Mouse (Mus musculus) intestine, postnatal 0 days (tissue): ENCODE data around the gene Rbl1. TPM values are rescaled to one million over a fixed set of nuclear protein-coding genes. Genes with fewer than 3 reads are reported as not detected.
"Not testable (repeated sequence)": the region's sequence is repeated elsewhere in the genome, so short reads cannot be mapped to it uniquely, and the experiment has no call there.

ENCODE experiments used
- ATAC-seq: fragments of 200-750 bp; cut with Nextera tagmentation; 2 replicates; pipeline ENCODE4 v1.8.0; 2017; ENCODE audit warnings: mild to moderate bottlenecking, moderate TSS enrichment, moderate library complexity
- H3K27ac ChIP-seq: fragments of 300-500 bp; sonication (generic); 2 replicates; pipeline ENCODE4 v1.5.1; 2014; ENCODE audit warnings: mild to moderate bottlenecking, low read depth, low read length, moderate library complexity
- H3K27me3 ChIP-seq: fragments of 300-500 bp; sonication (generic); replicated peaks from 2 replicates; pipeline ENCODE4 v1.6.1; 2014; ENCODE audit warnings: low read length, mixed read lengths; ENCODE audit not compliant: control insufficient read depth, insufficient read depth
- H3K36me3 ChIP-seq: fragments of 300-500 bp; sonication (generic); 2 replicates; pipeline ENCODE4 v1.6.1; 2014; ENCODE audit warnings: mild to moderate bottlenecking, moderate library complexity; ENCODE audit not compliant: control insufficient read depth, insufficient read depth
- H3K4me1 ChIP-seq: fragments of 300-500 bp; sonication (generic); replicated peaks from 2 replicates; pipeline ENCODE4 v1.6.1; 2014; ENCODE audit warnings: antibody characterized with exemption, low read length, mixed read lengths; ENCODE audit not compliant: control insufficient read depth, insufficient read depth
- H3K4me2 ChIP-seq: fragments of 300-500 bp; sonication (generic); replicated peaks from 2 replicates; pipeline ENCODE4 v1.6.1; 2014; ENCODE audit warnings: low read depth, mild to moderate bottlenecking, moderate library complexity
- H3K4me3 ChIP-seq: fragments of 300-500 bp; sonication (generic); 2 replicates; pipeline ENCODE4 v1.5.1; 2014; ENCODE audit warnings: low read depth, low read length
- H3K9ac ChIP-seq: fragments of 300-500 bp; sonication (generic); 2 replicates; pipeline ENCODE4 v1.6.1; 2014; ENCODE audit warnings: mild to moderate bottlenecking, low read depth, low read length
- H3K9me3 ChIP-seq: fragments of 300-500 bp; sonication (generic); 2 replicates; pipeline ENCODE4 v1.6.1; 2016; ENCODE audit warnings: mixed run types; ENCODE audit not compliant: control insufficient read depth
- CTCF ChIP-seq: sonication (generic); IDR thresholded peaks from 2 replicates; pipeline ENCODE4 v1.5.1; 2016; ENCODE audit warnings: low read depth, mild to moderate bottlenecking, control low read depth, antibody characterized with exemption, moderate library complexity
- WGBS: fragments of 180-500 bp; shearing (Covaris S2); extraction: QIAGEN DNeasy Blood & Tissue Kit; methylation state at CpG from one replicate; pipeline ENCODE4 v1.1.7; 2014; 5-methylcytosine and 5-hydroxymethylcytosine counted together
- polyA plus RNA-seq: library from polyadenylated mRNA; unstranded; fragments of >200 nt; fragmentation: Nextera tagmentation; extraction: Ambion mirVana; gene quantifications from 2 replicates; pipeline ENCODE4 v1.2.1, GENCODE M21; 2015

The Rbl1 gene
- polyA plus RNA-seq, 1 experiment from 2014 or later = 9.3 TPM

DNA sequence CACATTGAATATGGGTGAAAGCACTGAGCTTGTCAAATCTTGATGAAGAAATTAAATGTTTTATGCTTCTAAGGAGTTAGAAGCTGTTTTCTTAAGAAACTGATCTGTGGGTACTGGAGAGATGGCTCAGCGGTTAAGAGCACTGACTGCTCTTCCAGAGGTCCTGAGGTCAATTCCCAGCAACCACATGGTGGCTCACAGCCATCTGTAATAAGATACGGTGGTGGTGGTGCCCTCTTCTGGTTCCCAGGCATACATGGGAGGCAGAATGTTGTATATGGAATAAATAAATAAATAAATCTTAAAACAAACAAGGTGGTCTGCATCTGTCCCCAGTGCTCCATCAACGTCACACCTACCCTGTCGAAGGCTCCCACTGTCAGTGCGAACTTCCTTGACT, 29.9 kb downstream of the Rbl1 start:
- TF ChIP-seq CTCF = peak; percentile 43
- no peaks in the 10 kb centered on the region for H3K4me1 ChIP-seq
- WGBS = 66% methylated on average over 5 of the region's 5 CpGs
- H3K4me2 ChIP-seq = no peak overlapping the region
- no peaks in the 10 kb centered on the region for H3K27me3 ChIP-seq
- H3K9ac ChIP-seq = no peak overlapping the region
- no peak overlapping the region for H3K27ac ChIP-seq
- ATAC-seq = no peak
- H3K4me3 ChIP-seq = no peak overlapping the region
- no peaks in the 10 kb centered on the region for H3K9me3 ChIP-seq
- H3K36me3 ChIP-seq = peaks cover 33% of the 10 kb centered on the region

DNA sequence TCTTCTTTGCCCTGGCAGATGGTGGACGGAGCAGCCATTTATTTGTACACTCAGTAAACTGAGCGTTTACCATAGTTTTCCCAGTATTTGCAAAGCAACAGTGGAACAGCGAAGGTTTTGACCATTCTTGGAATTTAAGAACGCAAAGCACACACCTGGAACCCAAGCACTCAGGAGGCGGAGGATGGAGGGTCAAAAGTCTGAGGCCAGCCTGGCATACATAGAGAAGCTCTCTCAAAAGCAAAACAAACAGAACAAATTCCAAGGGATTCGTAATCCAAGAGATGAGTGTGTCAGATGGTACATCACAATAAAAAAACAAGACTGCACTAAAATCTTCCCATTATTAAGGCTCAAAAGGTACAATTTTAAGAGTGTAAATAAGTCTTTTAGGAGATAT, 30.8 kb downstream of the Rbl1 start:
- Histone ChIP-seq H3K36me3 (peaks cover 33% of the 10 kb centered on the region), H3K4me1 (no peaks in the 10 kb centered on the region), H3K4me3 (no peak overlapping the region), H3K27me3 (no peaks in the 10 kb centered on the region), H3K9me3 (no peaks in the 10 kb centered on the region), H3K9ac (no peak overlapping the region), H3K4me2 (no peak overlapping the region), H3K27ac (no peak overlapping the region)
- no peak for ATAC-seq
- WGBS = 85% methylated on average over 6 of the region's 6 CpGs
- no peak for TF ChIP-seq CTCF

DNA sequence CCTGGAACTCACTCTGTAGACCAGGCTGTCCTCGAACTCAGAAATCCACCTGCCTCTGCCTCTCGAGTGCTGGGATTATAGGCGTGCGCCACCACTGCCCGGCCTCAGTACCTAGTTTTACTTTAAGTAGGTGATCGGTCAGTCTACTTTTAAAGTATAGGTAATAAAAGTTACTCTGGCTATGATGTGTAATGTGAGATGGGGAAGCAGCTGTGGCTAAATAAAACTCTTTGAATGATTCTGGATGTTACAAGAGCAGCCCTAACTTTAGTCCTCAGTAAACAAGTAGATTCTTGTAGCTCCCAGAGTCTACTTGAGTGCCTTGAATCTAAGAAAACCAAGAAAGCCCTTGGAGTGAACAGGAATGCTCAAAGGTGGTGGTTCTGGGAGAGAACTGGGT, 31.4 kb downstream of the Rbl1 start:
- no peaks in the 10 kb centered on the region for H3K4me1 ChIP-seq
- no peak overlapping the region for H3K27ac ChIP-seq
- H3K9me3 ChIP-seq = no peaks in the 10 kb centered on the region
- no peak for ATAC-seq
- 94% methylated on average over 6 of the region's 6 CpGs for WGBS
- H3K4me2 ChIP-seq = no peak overlapping the region
- no peak for TF ChIP-seq CTCF
- peaks cover 33% of the 10 kb centered on the region for H3K36me3 ChIP-seq
- H3K4me3 ChIP-seq = no peak overlapping the region
- H3K27me3 ChIP-seq = no peaks in the 10 kb centered on the region
- no peak overlapping the region for H3K9ac ChIP-seq

DNA sequence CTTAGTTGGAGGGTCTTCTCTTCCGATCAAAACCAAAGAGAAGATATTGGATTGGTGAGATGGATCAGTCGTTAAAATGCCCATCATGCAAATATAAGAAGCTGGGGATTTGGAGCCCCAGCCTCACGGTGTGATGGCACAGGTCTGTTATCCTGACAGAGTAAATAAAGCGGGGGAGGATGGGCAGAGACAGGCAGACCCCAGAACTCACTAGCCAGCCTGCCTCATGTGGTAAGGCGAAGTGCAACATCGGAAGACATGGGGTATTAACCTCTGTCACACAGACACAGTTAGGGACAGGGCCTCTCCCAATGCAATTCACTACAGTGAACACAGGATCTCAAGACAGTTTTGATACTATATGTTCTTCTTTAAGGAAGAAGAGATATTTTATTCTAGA, 33.7 kb downstream of the Rbl1 start:
- H3K27me3 ChIP-seq = no peaks in the 10 kb centered on the region
- 56% methylated on average over 6 of the region's 6 CpGs for WGBS
- ATAC-seq = no peak
- peaks cover 45% of the 10 kb centered on the region for H3K36me3 ChIP-seq
- H3K4me2 ChIP-seq = no peak overlapping the region
- no peak overlapping the region for H3K4me3 ChIP-seq
- no peaks in the 10 kb centered on the region for H3K9me3 ChIP-seq
- H3K4me1 ChIP-seq = no peaks in the 10 kb centered on the region
- no peak overlapping the region for H3K27ac ChIP-seq
- no peak for TF ChIP-seq CTCF
- H3K9ac ChIP-seq = no peak overlapping the region

DNA sequence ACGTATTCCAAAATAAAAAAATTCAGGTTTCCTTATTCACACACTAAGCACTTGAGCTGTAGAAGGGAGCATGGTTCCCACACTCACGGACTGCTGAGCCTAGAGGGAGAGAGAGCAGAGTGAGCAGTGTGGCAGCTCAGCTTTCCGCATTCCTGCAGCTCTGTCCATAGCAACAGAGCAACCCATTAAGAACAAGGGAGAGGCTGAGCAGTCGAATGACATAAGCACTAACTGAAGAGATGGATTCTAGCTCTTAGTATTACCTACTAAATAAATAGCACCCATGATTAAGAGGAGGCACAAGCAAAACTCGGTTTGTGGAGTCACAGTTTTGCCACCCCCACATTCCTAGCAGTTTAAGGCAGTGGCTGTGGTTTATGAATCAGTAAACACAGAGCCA, 34.2 kb downstream of the Rbl1 start:
- Histone ChIP-seq H3K4me3 (no peak overlapping the region), H3K4me2 (no peak overlapping the region), H3K9ac (no peak overlapping the region), H3K4me1 (no peaks in the 10 kb centered on the region), H3K27me3 (no peaks in the 10 kb centered on the region), H3K27ac (no peak overlapping the region), H3K9me3 (no peaks in the 10 kb centered on the region), H3K36me3 (peaks cover 40% of the 10 kb centered on the region)
- no peak for ATAC-seq
- TF ChIP-seq CTCF = no peak
- WGBS = 40% methylated on average over 5 of the region's 5 CpGs

DNA sequence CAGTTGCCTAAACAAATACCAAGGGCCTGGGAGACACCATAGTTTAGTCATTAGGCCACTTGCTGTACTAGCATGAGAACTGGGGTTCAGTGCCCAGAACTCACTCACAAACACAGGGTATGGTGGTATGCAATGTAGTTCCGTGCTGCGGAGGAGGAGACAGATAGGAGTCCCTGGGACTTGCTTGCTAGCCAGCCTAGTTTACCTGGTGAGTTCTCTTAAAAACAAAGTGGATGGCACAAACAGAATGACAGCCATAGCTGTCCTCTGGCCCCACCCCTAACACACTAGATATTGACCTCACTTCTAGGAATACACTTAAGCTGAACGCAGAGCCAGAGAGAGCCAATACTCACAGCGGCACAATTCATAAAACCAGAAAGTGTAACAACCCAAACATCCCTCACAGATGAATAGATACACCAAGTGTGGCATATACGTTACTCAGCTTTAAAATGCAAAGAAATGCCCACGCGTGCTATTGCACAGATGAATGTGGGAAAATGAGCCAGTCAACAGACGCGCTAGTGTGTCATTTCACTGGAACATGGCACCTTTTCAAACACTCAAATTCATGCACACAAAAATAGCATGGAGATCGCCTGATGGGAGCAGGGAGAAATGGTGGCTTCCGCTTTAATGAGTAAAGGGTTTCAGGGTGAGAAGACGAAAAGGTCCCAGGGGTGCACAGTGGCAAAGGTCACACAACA, 37.8 kb downstream of the Rbl1 start:
- 94% methylated on average over 12 of the region's 12 CpGs for WGBS
- H3K36me3 ChIP-seq = peaks cover 34% of the 10 kb centered on the region

DNA sequence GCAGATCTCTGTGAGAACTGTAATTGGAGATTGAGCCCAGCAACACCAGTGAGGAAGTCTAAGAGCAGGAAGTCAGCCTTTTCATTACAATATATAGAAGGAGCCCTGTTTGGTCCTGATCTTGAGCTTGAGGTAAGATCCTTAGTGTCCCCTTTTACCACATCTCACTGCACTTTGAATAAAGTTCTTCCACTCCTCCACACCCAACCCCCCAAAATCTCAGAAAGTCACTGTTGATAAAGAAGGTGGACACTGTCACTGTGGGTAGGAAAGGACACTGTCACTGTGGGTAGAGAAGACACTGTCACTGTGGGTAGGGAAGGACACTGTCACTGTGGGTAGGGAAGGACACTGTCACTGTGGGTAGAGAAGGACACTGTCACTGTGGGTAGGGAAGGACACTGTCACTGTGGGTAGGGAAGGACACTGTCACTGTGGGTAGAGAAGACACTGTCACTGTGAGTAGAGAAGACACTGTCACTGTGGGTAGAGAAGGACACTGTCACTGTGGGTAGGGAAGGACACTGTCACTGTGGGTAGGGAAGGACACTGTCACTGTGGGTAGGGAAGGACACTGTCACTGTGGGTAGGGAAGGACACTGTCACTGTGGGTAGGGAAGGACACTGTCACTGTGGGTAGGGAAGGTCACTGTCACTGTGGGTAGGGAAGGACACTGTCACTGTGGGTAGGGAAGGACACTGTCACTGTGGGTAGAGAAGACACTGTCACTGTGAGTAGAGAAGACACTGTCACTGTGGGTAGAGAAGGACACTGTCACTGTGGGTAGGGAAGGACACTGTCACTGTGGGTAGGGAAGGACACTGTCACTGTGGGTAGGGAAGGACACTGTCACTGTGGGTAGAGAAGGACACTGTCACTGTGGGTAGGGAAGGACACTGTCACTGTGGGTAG, 38.8 kb downstream of the Rbl1 start:
- not testable (repeated sequence) for H3K27me3 ChIP-seq, H3K9ac ChIP-seq, ATAC-seq, H3K9me3 ChIP-seq, H3K27ac ChIP-seq, H3K4me1 ChIP-seq, H3K4me2 ChIP-seq, H3K4me3 ChIP-seq
- peaks cover 39% of the 10 kb centered on the region for H3K36me3 ChIP-seq

More for the DNA sequence above, 37.8 kb downstream of the Rbl1 start:
- no peak for TF ChIP-seq CTCF
- Histone ChIP-seq H3K27me3 (no peaks in the 10 kb centered on the region), H3K4me3 (no peak overlapping the region), H3K4me1 (no peaks in the 10 kb centered on the region), H3K9me3 (no peaks in the 10 kb centered on the region), H3K4me2 (no peak overlapping the region), H3K27ac (no peak overlapping the region), H3K9ac (no peak overlapping the region)
- no peak for ATAC-seq
